Comparison of ENCODE assay signal across 9 mouse cellular contexts in genomic region chr9:28748902-28749301, GRCm38 (mm10).
DNase-seq lines count a peak whose midpoint lies in the region; ATAC-seq and TF ChIP-seq lines count a peak whose summit lies in the region.
"Had no signal": no experiment of that assay in that cellular context is flagged by ENCODE, and none has a peak within 500 bp of the region (broad histone marks: within the 10 kb centered on the region; RNA-seq: fewer than 3 reads in every experiment).

No protein-coding gene starts in this region.

- intact Hi-C loops in left cerebral cortex, postnatal 14 days (cut with DNase I) = no loop called here

- H3K27me3 ChIP-seq in forebrain, embryonic 14.5 days (replicated peaks; ENCODE audit: control insufficient read depth, insufficient read depth, low read length) = no peaks in the 10 kb centered on the region
- no peaks in the 10 kb centered on the region for H3K27me3 ChIP-seq in forebrain, embryonic 13.5 days

- H3K4me2 ChIP-seq in forebrain, embryonic 14.5 days (ENCODE audit: low read length) = no peak overlapping the region
- H3K4me2 ChIP-seq in forebrain, embryonic 13.5 days = no peak overlapping the region

- peak; percentile 56 for DNase-seq in forebrain, embryonic 14.5 days (ENCODE audit: low spot score)
- DNase-seq in lung, adult 2 months = no peak
- DNase-seq in lung, adult 18-20 months = no peak
- peak; percentile 73 for DNase-seq in brain, embryonic 14.5 days (ENCODE audit: low read depth)
- DNase-seq in left cerebral cortex, postnatal 14 days (ENCODE audit: low spot score in 2 of 2) = peak; percentile 14 to 28
- DNase-seq in Muller cell, postnatal 12 days (ENCODE audit: inconsistent ontology term) = no peak
- DNase-seq: thymus, postnatal 25 days had no signal

- WGBS in forebrain, embryonic 14.5 days = 76% methylated on average over 2 of the region's 2 CpGs
- 71% methylated on average over 2 of the region's 2 CpGs for WGBS in forebrain, embryonic 13.5 days
- WGBS in lung, adult 2 months = 85% methylated on average over 2 of the region's 2 CpGs

- H3K4me1 ChIP-seq in forebrain, embryonic 14.5 days (ENCODE audit: control insufficient read depth, insufficient read depth, low read length) = no peaks in the 10 kb centered on the region
- no peaks in the 10 kb centered on the region for H3K4me1 ChIP-seq in forebrain, embryonic 13.5 days
- H3K4me1 ChIP-seq in lung, adult 2 months (ENCODE audit: control insufficient read depth, insufficient read depth, low read length) = no peaks in the 10 kb centered on the region

- H3K9me3 ChIP-seq in forebrain, embryonic 14.5 days (replicated peaks; ENCODE audit: control insufficient read depth, low read length) = no peaks in the 10 kb centered on the region
- no peaks in the 10 kb centered on the region for H3K9me3 ChIP-seq in forebrain, embryonic 13.5 days (replicated peaks)

- 0 out of 2 replicates have a peak, but pooled peaks have one; percentile 1 for TF ChIP-seq CTCF in lung, adult 2 months (IDR thresholded peaks at IDR 0.05; ENCODE audit: insufficient read depth, low read length)
- TF ChIP-seq CTCF in brain, embryonic 14.5 days (IDR thresholded peaks at IDR 0.05; ENCODE audit: borderline replicate concordance, extremely low read depth, insufficient read depth, insufficient read length) = peak; percentile 56; the same call in 1 of the 2 replicates

- no peak for TF ChIP-seq POLR2A in lung, adult 2 months (IDR thresholded peaks at IDR 0.05; ENCODE audit: borderline replicate concordance, extremely low read depth, low read depth, low read length)
- no peak for TF ChIP-seq POLR2A in brain, embryonic 14.5 days (IDR thresholded peaks at IDR 0.05; ENCODE audit: borderline replicate concordance, extremely low read depth, insufficient read depth, insufficient read length, poor library complexity, severe bottlenecking)

- no peak overlapping the region for H3K4me3 ChIP-seq in forebrain, embryonic 14.5 days (ENCODE audit: low read depth, low read length)
- no peak overlapping the region for H3K4me3 ChIP-seq in forebrain, embryonic 13.5 days
- no peak overlapping the region for H3K4me3 ChIP-seq in lung, adult 2 months (replicated peaks; ENCODE audit: extremely low read depth, low read depth, low read length)

- no peak overlapping the region for H3K27ac ChIP-seq in forebrain, embryonic 14.5 days (ENCODE audit: low read depth, low read length)
- no peak overlapping the region for H3K27ac ChIP-seq in forebrain, embryonic 13.5 days

- no peaks in the 10 kb centered on the region for H3K36me3 ChIP-seq in forebrain, embryonic 14.5 days (ENCODE audit: control insufficient read depth, insufficient read depth, low read length)
- H3K36me3 ChIP-seq in forebrain, embryonic 13.5 days (ENCODE audit: poor library complexity, severe bottlenecking) = no peaks in the 10 kb centered on the region

- no peak for ATAC-seq in forebrain, embryonic 14.5 days
- no peak for ATAC-seq in forebrain, embryonic 13.5 days
- no peak for ATAC-seq in CD4-positive, CD25-positive, alpha-beta regulatory T cell, adult 4 months

- H3K9ac ChIP-seq in forebrain, embryonic 14.5 days (ENCODE audit: low read length) = no peak overlapping the region
- no peak overlapping the region for H3K9ac ChIP-seq in forebrain, embryonic 13.5 days

Comparison
In these comparisons a context has a peak if more than half of its experiments do, and no peak if none do; other contexts are left out.
1. DNase-seq: peak in forebrain, embryonic 14.5 days (single experiment), brain, embryonic 14.5 days (single experiment) and left cerebral cortex, postnatal 14 days (2 of 2); none in lung, adult 2 months (single experiment), lung, adult 18-20 months (0 of 2) and Muller cell, postnatal 12 days (single experiment).